Mouse (Mus musculus) stomach, embryonic 15.5 days (tissue): ENCODE data around the gene Zfp811. TPM values are rescaled to one million over a fixed set of nuclear protein-coding genes. Genes with fewer than 3 reads are reported as not detected.

Experiments
- ATAC-seq: fragments of 200-750 bp; cut with Nextera tagmentation; 2 replicates; pipeline ENCODE4 v1.8.0; 2017; ENCODE audit warnings: low read depth, moderate number of reproducible peaks, moderate TSS enrichment; ENCODE audit not compliant: insufficient read depth, low FRiP score
- H3K27ac ChIP-seq: fragments of 300-500 bp; sonication (generic); 2 replicates; pipeline ENCODE4 v1.5.1; 2015; ENCODE audit warnings: mild to moderate bottlenecking, inconsistent platforms
- H3K27me3 ChIP-seq: fragments of 300-500 bp; sonication (generic); replicated peaks from 2 replicates; pipeline ENCODE4 v1.6.1; 2015; ENCODE audit warnings: inconsistent platforms
- H3K36me3 ChIP-seq: fragments of 300-500 bp; sonication (generic); 2 replicates; pipeline ENCODE4 v1.6.1; 2015; ENCODE audit warnings: inconsistent platforms
- H3K4me1 ChIP-seq: fragments of 300-500 bp; sonication (generic); 2 replicates; pipeline ENCODE4 v1.6.1; 2015; ENCODE audit warnings: inconsistent platforms
- H3K4me2 ChIP-seq: fragments of 300-500 bp; sonication (generic); 2 replicates; pipeline ENCODE4 v1.6.1; 2015; ENCODE audit warnings: mild to moderate bottlenecking, inconsistent platforms
- H3K4me3 ChIP-seq: fragments of 300-500 bp; sonication (generic); replicated peaks from 2 replicates; pipeline ENCODE4 v1.5.1; 2015; ENCODE audit warnings: inconsistent platforms
- H3K9ac ChIP-seq: fragments of 300-500 bp; sonication (generic); 2 replicates; pipeline ENCODE4 v1.6.1; 2015; ENCODE audit warnings: inconsistent platforms
- H3K9me3 ChIP-seq: fragments of 300-500 bp; sonication (generic); 2 replicates; pipeline ENCODE4 v1.6.1; 2016; ENCODE audit warnings: inconsistent platforms
- WGBS: fragments of 180-500 bp; shearing (Covaris S2); methylation state at CpG from one replicate; pipeline ENCODE4 v1.1.7; 2015; 5-methylcytosine and 5-hydroxymethylcytosine counted together
- polyA plus RNA-seq: library from polyadenylated mRNA; unstranded; fragments of >200 nt; fragmentation: Nextera tagmentation; extraction: Ambion mirVana; gene quantifications from 2 replicates; pipeline ENCODE4 v1.2.1, GENCODE M21; 2015

The Zfp811 gene
- polyA plus RNA-seq, 1 experiment from 2014 or later, result 3.6 TPM

- Histone ChIP-seq H3K4me3 (no peak overlapping the region), H3K4me2 (no peak overlapping the region), H3K9me3 (no peaks in the 10 kb centered on the region), H3K4me1 (no peaks in the 10 kb centered on the region), H3K36me3 (no peaks in the 10 kb centered on the region), H3K27me3 (no peaks in the 10 kb centered on the region), H3K27ac (no peak overlapping the region), H3K9ac (no peak overlapping the region)
- 44% methylated on average over 5 of the region's 5 CpGs for WGBS
- ATAC-seq, result no peak
Measured at GRCm38 (mm10) chr17:32750611-32751010, 59.1 kb downstream of the Zfp811 start.

Other genes with a start within 250 kb of the Zfp811 start
- not detected in 2 replicates for gene Cyp4f37, start 188.6 kb downstream of the Zfp811 start, polyA plus RNA-seq
- 2.9 and 3.6 TPM in 2 replicates for gene Cyp4f40, start 151.0 kb downstream of the Zfp811 start, polyA plus RNA-seq
- 0.98 and 1.7 TPM in 2 replicates for gene Cyp4f15, start 124.3 kb downstream of the Zfp811 start, polyA plus RNA-seq
- 24.8 and 25.9 TPM in 2 replicates for gene Zfp871, start 21.6 kb downstream of the Zfp811 start, polyA plus RNA-seq
- 10.1 and 12.3 TPM in 2 replicates for gene Zfp799, start 20.3 kb upstream of the Zfp811 start, polyA plus RNA-seq
- 4.3 and 6.1 TPM in 2 replicates for gene Zfp870, start 81.7 kb upstream of the Zfp811 start, polyA plus RNA-seq
- 0.58 and 0.62 TPM in 2 replicates for gene Cyp4f14, start 107.4 kb upstream of the Zfp811 start, polyA plus RNA-seq
- 17.6 and 18.4 TPM in 2 replicates for gene Cyp4f13, start 137.5 kb upstream of the Zfp811 start, polyA plus RNA-seq
- gene Zfp472, start 155.9 kb upstream of the Zfp811 start, polyA plus RNA-seq, result 10.9 and 12.1 TPM in 2 replicates
- gene Zfp952, start 183.2 kb upstream of the Zfp811 start, polyA plus RNA-seq, result 10.9 and 11.3 TPM in 2 replicates
- 10.3 and 10.8 TPM in 2 replicates for gene Zfp763, start 223.5 kb upstream of the Zfp811 start, polyA plus RNA-seq